Mouse (Mus musculus): ENCODE data around the gene Vkorc1l1. TPM values are rescaled to one million over a fixed set of nuclear protein-coding genes. Genes with fewer than 3 reads are reported as not detected.

Gene Vkorc1l1
- total and polyA plus RNA-seq, 3 experiments, result 24.2 to 42.4 TPM; not detected in 1

- Histone ChIP-seq H3K36me3 (ENCODE audit: control insufficient read depth in 1 of 2, insufficient read depth in 2 of 2, low read length in 2 of 2) (peaks cover 4 to 5% of the 10 kb centered on the region in 2 experiments; a peak in 3 of 4 replicates), H3K27ac (ENCODE audit: control insufficient read depth, low read depth, low read length) (no peak overlapping the region), H3K9ac (ENCODE audit: control insufficient read depth, low read depth, low read length, poor library complexity, severe bottlenecking) (no peak overlapping the region), H3K9me3 (replicated peaks; ENCODE audit: insufficient read depth, low read length) (no peaks in the 10 kb centered on the region), H3K27me3 (ENCODE audit: control insufficient read depth in 1 of 2, insufficient read depth in 2 of 2, low read length in 2 of 2) (no peaks in the 10 kb centered on the region), H3K4me3 (ENCODE audit: control insufficient read depth in 1 of 2, insufficient read depth in 1 of 2, low read depth in 2 of 2, low read length in 2 of 2) (no peak overlapping the region), H3K79me2 (ENCODE audit: control insufficient read depth, insufficient read depth, low read length, poor library complexity) (peaks cover 28% of the 10 kb centered on the region), H3K4me1 (ENCODE audit: control insufficient read depth in 1 of 2, insufficient read depth in 2 of 2, low read length in 2 of 2) (peaks cover 0 to 6% of the 10 kb centered on the region in 2 experiments; a peak in 1 of 4 replicates)
- DNase-seq (ENCODE audit: low read depth, low spot score), result no peak
- TF ChIP-seq TBP (IDR thresholded peaks at IDR 0.05; ENCODE audit: low read depth, low read length), result no peak
- no peak for TF ChIP-seq POLR2AphosphoS2 (IDR thresholded peaks at IDR 0.05; ENCODE audit: low read length)
These were observed 92.1 kb downstream of the Vkorc1l1 start for GRCm38 (mm10) chr5:130033869-130034268.

Other genes with a start within 250 kb of the Vkorc1l1 start
- gene Sept14, start 233.5 kb upstream of the Vkorc1l1 start, total RNA-seq (2012; rRNA removed), result not detected in 2 replicates
- not detected for gene Sept14, start 233.5 kb upstream of the Vkorc1l1 start, polyA plus RNA-seq (2012; ENCODE audit: insufficient read depth in 1 of 2, insufficient read length in 2 of 2, low read depth in 1 of 2, low replicate concordance in 2 of 2, missing spikeins in 1 of 2)
- gene Mrps17, start 226.5 kb upstream of the Vkorc1l1 start, total RNA-seq (2012; rRNA removed), result 181 and 211 TPM in 2 replicates
- 100 to 1,000 TPM in 1 of 2 experiments, not detected in 1; 182 TPM for gene Mrps17, start 226.5 kb upstream of the Vkorc1l1 start, polyA plus RNA-seq (2012; ENCODE audit: insufficient read depth in 1 of 2, insufficient read length in 2 of 2, low read depth in 1 of 2, low replicate concordance in 2 of 2, missing spikeins in 1 of 2)
- gene Nipsnap2, start 216.9 kb upstream of the Vkorc1l1 start, total RNA-seq (2012; rRNA removed), result 29.9 and 34.2 TPM in 2 replicates
- gene Nipsnap2, start 216.9 kb upstream of the Vkorc1l1 start, polyA plus RNA-seq (2012; ENCODE audit: insufficient read depth in 1 of 2, insufficient read length in 2 of 2, low read depth in 1 of 2, low replicate concordance in 2 of 2, missing spikeins in 1 of 2), result 10 to 100 TPM in 1 of 2 experiments, not detected in 1; 35.7 TPM
- gene Psph, start 154.5 kb upstream of the Vkorc1l1 start, total RNA-seq (2012; rRNA removed), result 54.8 and 101 TPM in 2 replicates
- 100 to 1,000 TPM; 148 to 170 TPM for gene Psph, start 154.5 kb upstream of the Vkorc1l1 start, polyA plus RNA-seq (2012; ENCODE audit: insufficient read depth in 1 of 2, insufficient read length in 2 of 2, low read depth in 1 of 2, low replicate concordance in 2 of 2, missing spikeins in 1 of 2)
- gene Sumf2, start 95.0 kb upstream of the Vkorc1l1 start, total RNA-seq (2012; rRNA removed), result 32.9 and 33.2 TPM in 2 replicates
- 10 to 100 TPM in 1 of 2 experiments, not detected in 1; 35.8 TPM for gene Sumf2, start 95.0 kb upstream of the Vkorc1l1 start, polyA plus RNA-seq (2012; ENCODE audit: insufficient read depth in 1 of 2, insufficient read length in 2 of 2, low read depth in 1 of 2, low replicate concordance in 2 of 2, missing spikeins in 1 of 2)
- gene Chchd2, start 54.5 kb upstream of the Vkorc1l1 start, total RNA-seq (2012; rRNA removed), result 905 and 951 TPM in 2 replicates
- gene Chchd2, start 54.5 kb upstream of the Vkorc1l1 start, polyA plus RNA-seq (2012; ENCODE audit: insufficient read depth in 1 of 2, insufficient read length in 2 of 2, low read depth in 1 of 2, low replicate concordance in 2 of 2, missing spikeins in 1 of 2), result 100 to 1,000 TPM in 1 of 2 experiments, not detected in 1; 588 TPM
- 2.5 and 4.2 TPM in 2 replicates for gene Zbed5, start 46.2 kb upstream of the Vkorc1l1 start, total RNA-seq (2012; rRNA removed)
- gene Zbed5, start 46.2 kb upstream of the Vkorc1l1 start, polyA plus RNA-seq (2012; ENCODE audit: insufficient read depth in 1 of 2, insufficient read length in 2 of 2, low read depth in 1 of 2, low replicate concordance in 2 of 2, missing spikeins in 1 of 2), result 1 to 10 TPM in 1 of 2 experiments, not detected in 1; 4.0 TPM
- 0.26 and 0.62 TPM in 2 replicates for gene Phkg1, start 43.4 kb upstream of the Vkorc1l1 start, total RNA-seq (2012; rRNA removed)
- under 1 TPM in 1 of 2 experiments, not detected in 1; 0.72 TPM for gene Phkg1, start 43.4 kb upstream of the Vkorc1l1 start, polyA plus RNA-seq (2012; ENCODE audit: insufficient read depth in 1 of 2, insufficient read length in 2 of 2, low read depth in 1 of 2, low replicate concordance in 2 of 2, missing spikeins in 1 of 2)
- gene Nupr1l, start 33.4 kb upstream of the Vkorc1l1 start, total RNA-seq (2012; rRNA removed), result 0.59 and 1.2 TPM in 2 replicates
- gene Nupr1l, start 33.4 kb upstream of the Vkorc1l1 start, polyA plus RNA-seq (2012; ENCODE audit: insufficient read depth in 1 of 2, insufficient read length in 2 of 2, low read depth in 1 of 2, low replicate concordance in 2 of 2, missing spikeins in 1 of 2), result under 1 TPM in 1 of 2 experiments, not detected in 1; 0.88 TPM
- 37.8 and 44.4 TPM in 2 replicates for gene Gusb, start 61.1 kb downstream of the Vkorc1l1 start, total RNA-seq (2012; rRNA removed)
- gene Gusb, start 61.1 kb downstream of the Vkorc1l1 start, polyA plus RNA-seq (2012; ENCODE audit: insufficient read depth in 1 of 2, insufficient read length in 2 of 2, low read depth in 1 of 2, low replicate concordance in 2 of 2, missing spikeins in 1 of 2), result 100 to 1,000 TPM in 1 of 2 experiments, 10 to 100 TPM in 1; 54.2 to 107 TPM
- gene Asl, start 87.3 kb downstream of the Vkorc1l1 start, total RNA-seq (2012; rRNA removed), result 15.8 and 17.3 TPM in 2 replicates
- gene Asl, start 87.3 kb downstream of the Vkorc1l1 start, polyA plus RNA-seq (2012; ENCODE audit: insufficient read depth in 1 of 2, insufficient read length in 2 of 2, low read depth in 1 of 2, low replicate concordance in 2 of 2, missing spikeins in 1 of 2), result 10 to 100 TPM in 1 of 2 experiments, not detected in 1; 26.7 TPM
- gene Crcp, start 87.3 kb downstream of the Vkorc1l1 start, total RNA-seq (2012; rRNA removed), result 60.9 and 69.6 TPM in 2 replicates
- 10 to 100 TPM in 1 of 2 experiments, not detected in 1; 56.2 TPM for gene Crcp, start 87.3 kb downstream of the Vkorc1l1 start, polyA plus RNA-seq (2012; ENCODE audit: insufficient read depth in 1 of 2, insufficient read length in 2 of 2, low read depth in 1 of 2, low replicate concordance in 2 of 2, missing spikeins in 1 of 2)
- gene Tpst1, start 131.4 kb downstream of the Vkorc1l1 start, total RNA-seq (2012; rRNA removed), result 27.9 and 31.7 TPM in 2 replicates
- 10 to 100 TPM in 1 of 2 experiments, not detected in 1; 32.3 TPM for gene Tpst1, start 131.4 kb downstream of the Vkorc1l1 start, polyA plus RNA-seq (2012; ENCODE audit: insufficient read depth in 1 of 2, insufficient read length in 2 of 2, low read depth in 1 of 2, low replicate concordance in 2 of 2, missing spikeins in 1 of 2)
- gene Kctd7, start 202.9 kb downstream of the Vkorc1l1 start, total RNA-seq (2012; rRNA removed), result 6.4 and 7.0 TPM in 2 replicates
- 1 to 10 TPM in 1 of 2 experiments, not detected in 1; 5.8 TPM for gene Kctd7, start 202.9 kb downstream of the Vkorc1l1 start, polyA plus RNA-seq (2012; ENCODE audit: insufficient read depth in 1 of 2, insufficient read length in 2 of 2, low read depth in 1 of 2, low replicate concordance in 2 of 2, missing spikeins in 1 of 2)
- gene Rabgef1, start 229.8 kb downstream of the Vkorc1l1 start, total RNA-seq (2012; rRNA removed), result 24.3 and 25.8 TPM in 2 replicates
- 10 to 100 TPM in 1 of 2 experiments, not detected in 1; 35.1 TPM for gene Rabgef1, start 229.8 kb downstream of the Vkorc1l1 start, polyA plus RNA-seq (2012; ENCODE audit: insufficient read depth in 1 of 2, insufficient read length in 2 of 2, low read depth in 1 of 2, low replicate concordance in 2 of 2, missing spikeins in 1 of 2)